Mouse (Mus musculus) skeletal muscle tissue, adult 2 months (tissue): Measurements from ENCODE around the gene Fbxl7.

ENCODE experiments used
- DNase-seq: peaks from one replicate; pipeline ENCODE4 v3.0.0-alpha.2; 2012; ENCODE audit warnings: low read depth, low spot score

Fbxl7 gene

GRCm38 (mm10) chr15:26501024-26501423 is 394.4 kb downstream of the Fbxl7 start:
- DNase-seq: no peak
